ENCODE assay signal across 23 mouse cellular contexts in genomic region chrX:51699079-51699478, GRCm38 (mm10). TPM values are rescaled to one million over a fixed set of nuclear protein-coding genes. Genes with fewer than 3 reads are reported as not detected.
"Had no signal": no experiment of that assay in that cellular context is flagged by ENCODE, and none has a peak within 500 bp of the region (broad histone marks: within the 10 kb centered on the region; RNA-seq: fewer than 3 reads in every experiment).

No protein-coding gene starts in this region.

- H3K27me3 ChIP-seq: limb, embryonic 15.5 days; midbrain, embryonic 13.5 days; neural tube, embryonic 13.5 days; stomach, embryonic 15.5 days had no signal

- H3K4me3 ChIP-seq: limb, embryonic 15.5 days; liver, embryonic 15.5 days; megakaryocyte, embryonic 14.5 days; midbrain, embryonic 10.5 days; midbrain, embryonic 13.5 days; myocyte; neural tube, embryonic 13.5 days; stomach, embryonic 15.5 days had no signal

- H3K9ac ChIP-seq: limb, embryonic 15.5 days; liver, embryonic 15.5 days; midbrain, embryonic 13.5 days; neural tube, embryonic 13.5 days; stomach, embryonic 15.5 days had no signal

- H3K4me2 ChIP-seq: limb, embryonic 15.5 days; liver, embryonic 11.5 days; liver, embryonic 15.5 days; midbrain, embryonic 13.5 days; neural tube, embryonic 13.5 days; stomach, embryonic 15.5 days had no signal

- H3K9me3 ChIP-seq: limb, embryonic 15.5 days; liver, embryonic 15.5 days; megakaryocyte, embryonic 14.5 days; midbrain, embryonic 10.5 days; midbrain, embryonic 13.5 days; neural tube, embryonic 13.5 days; stomach, embryonic 15.5 days had no signal

- H3K27ac ChIP-seq: limb, embryonic 15.5 days; liver, embryonic 15.5 days; midbrain, embryonic 10.5 days; midbrain, embryonic 13.5 days; neural tube, embryonic 13.5 days; stomach, embryonic 15.5 days had no signal

- DNase-seq: kidney, adult 18-20 months; kidney, adult 9 months; kidney, postnatal 14 days; kidney, postnatal 4 days; left cerebral cortex, postnatal 4 days; lung, adult 2 months; retina, postnatal 1 day; right cerebral cortex, postnatal 25 days; spleen, adult 18-20 months; thymus, postnatal 25 days had no signal

- ATAC-seq: intestine, embryonic 16.5 days; midbrain, embryonic 13.5 days; midbrain, embryonic 16.5 days had no signal

- H3K4me1 ChIP-seq: limb, embryonic 15.5 days; liver, embryonic 15.5 days; megakaryocyte, embryonic 14.5 days; midbrain, embryonic 10.5 days; midbrain, embryonic 13.5 days; neural tube, embryonic 13.5 days; stomach, embryonic 15.5 days had no signal

- H3K36me3 ChIP-seq: limb, embryonic 15.5 days; liver, embryonic 15.5 days; midbrain, embryonic 10.5 days; midbrain, embryonic 13.5 days; neural tube, embryonic 13.5 days; stomach, embryonic 15.5 days had no signal

RNA-seq across cellular contexts. Expression of gene Hs6st2, which starts 17.4 kb away (rescaled TPM):
- total RNA-seq: monocyte, adult 5-6 weeks; neutrophil, adult 5-6 weeks had no signal
